In the genomic region with DNA sequence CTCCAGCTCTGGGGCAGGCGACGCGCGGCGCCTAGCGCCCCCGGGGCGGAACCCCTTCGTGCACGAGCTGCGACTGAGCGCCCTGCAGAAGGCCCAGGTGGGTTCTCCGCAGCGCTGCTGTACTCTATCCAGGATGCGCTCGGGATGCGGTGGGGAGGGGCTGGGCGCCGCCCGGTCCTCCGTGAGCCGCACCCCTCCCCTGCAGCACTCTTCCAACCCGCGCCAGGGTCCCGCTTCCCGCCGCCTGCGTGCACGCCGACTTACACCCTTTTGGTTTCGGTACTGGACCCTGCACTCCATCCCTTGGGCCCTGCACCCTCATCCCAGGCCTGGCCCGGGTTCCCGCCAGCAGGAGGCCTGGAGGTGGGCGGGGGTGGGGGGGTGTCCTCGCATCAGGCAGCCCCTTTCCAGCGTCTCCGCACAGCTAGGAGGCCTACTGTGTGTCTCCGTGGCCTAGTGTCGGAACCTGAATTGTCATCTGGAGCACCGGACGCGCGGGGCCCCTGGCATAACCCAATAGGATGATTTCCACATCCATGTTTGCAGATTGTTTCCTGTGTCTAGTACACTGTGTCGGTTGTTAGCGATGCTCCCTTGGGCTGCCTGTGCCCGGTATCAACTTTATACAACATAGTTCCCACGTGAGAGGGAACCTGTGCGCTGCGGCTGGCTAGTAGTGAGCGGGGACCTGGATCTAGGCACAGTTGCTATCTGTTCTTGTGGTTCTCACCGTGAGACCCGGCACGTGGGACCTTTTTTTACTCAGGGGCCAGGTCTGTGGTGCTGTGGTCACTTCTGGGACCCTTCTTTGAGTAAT, we compare ENCODE assay signal across 8 mouse cellular contexts. TPM values are rescaled to one million over a fixed set of nuclear protein-coding genes. Genes with fewer than 3 reads are reported as not detected.
A peak's percentile ranks its signal among the peaks of the same experiment; 100 is the strongest.
DNase-seq lines count a peak whose midpoint lies in the region; ATAC-seq lines count a peak whose summit lies in the region.

No protein-coding gene starts in this region.

- peak overlapping the region; percentile 91 for H3K4me3 ChIP-seq in kidney, embryonic 14.5 days (ENCODE audit: low read length)

- H3K9ac ChIP-seq in kidney, embryonic 14.5 days (ENCODE audit: low read depth, low read length): peak overlapping the region; percentile 93

- H3K9me3 ChIP-seq in kidney, embryonic 14.5 days (ENCODE audit: control insufficient read depth, low read length): no peaks in the 10 kb centered on the region

- peak; percentile 56 for ATAC-seq in granulocyte monocyte progenitor cell, adult 5-6 weeks (replicated peaks; ENCODE audit: poor library complexity, severe bottlenecking)
- peak; percentile 89 for ATAC-seq in kidney, embryonic 14.5 days (ENCODE audit: low FRiP score, low TSS enrichment)

- peak overlapping the region; percentile 91 for H3K4me2 ChIP-seq in kidney, embryonic 14.5 days (replicated peaks; ENCODE audit: low read depth, low read length)

- H3K27me3 ChIP-seq in kidney, embryonic 14.5 days (ENCODE audit: control insufficient read depth, insufficient read depth, low read length): no peaks in the 10 kb centered on the region

- peaks cover 15% of the 10 kb centered on the region; the same call in 1 of the 2 replicates for H3K4me1 ChIP-seq in kidney, embryonic 14.5 days (ENCODE audit: control insufficient read depth, insufficient read depth, low read length)

- WGBS in kidney, embryonic 14.5 days: under 1% methylated on average over 53 of the region's 53 CpGs

- H3K27ac ChIP-seq in kidney, embryonic 14.5 days (ENCODE audit: low read depth, low read length): peak overlapping the region; percentile 97

- DNase-seq in urinary bladder, postnatal 14 days (ENCODE audit: low spot score): peak; percentile 15
- DNase-seq in urinary bladder, adult 2 months (ENCODE audit: low spot score): no peak
- peak; percentile 70 to 72 for DNase-seq in cerebellum, postnatal 14 days
- DNase-seq in lung, postnatal 10 days: peak; percentile 54
- peak; percentile 63 for DNase-seq in right cerebral cortex, postnatal 25 days
- DNase-seq in left cerebral cortex, adult 9 months (ENCODE audit: low spot score in 2 of 2): no peak

- no peaks in the 10 kb centered on the region; the same call in 1 of the 2 replicates for H3K36me3 ChIP-seq in kidney, embryonic 14.5 days (ENCODE audit: control insufficient read depth, insufficient read depth, low read length)

RNA-seq across cellular contexts. Expression of gene Lpcat1, which starts 0.6 kb away (rescaled TPM):
- 15.2 and 17.2 TPM in 2 replicates for polyA plus RNA-seq in urinary bladder, adult 2 months (2012; rRNA removed)
- 16.0 and 19.0 TPM in 2 replicates for total RNA-seq in granulocyte monocyte progenitor cell, adult 5-6 weeks (2014; fragmentation: Nextera tagmentation)
- 19.8 and 32.3 TPM in 2 replicates for total RNA-seq in granulocyte monocyte progenitor cell, adult 5-6 weeks (2017)
- 39.8 and 45.0 TPM in 2 replicates for polyA plus RNA-seq in kidney, embryonic 14.5 days (2014; fragmentation: Nextera tagmentation; extraction: Ambion mirVana)

Comparison
In these comparisons a context has a peak if more than half of its experiments do, and no peak if none do; other contexts are left out.
1. DNase-seq: peak in urinary bladder, postnatal 14 days (single experiment), cerebellum, postnatal 14 days (2 of 2), lung, postnatal 10 days (single experiment) and right cerebral cortex, postnatal 25 days (single experiment); none in urinary bladder, adult 2 months (single experiment) and left cerebral cortex, adult 9 months (0 of 2).